Mouse (Mus musculus) urinary bladder, adult 2 months (tissue): ENCODE data around the gene Nup62. TPM values are rescaled to one million over a fixed set of nuclear protein-coding genes. Genes with fewer than 3 reads are reported as not detected.
"Not testable (repeated sequence)": the region's sequence is repeated elsewhere in the genome, so short reads cannot be mapped to it uniquely, and the experiment has no call there.

Source experiments
- DNase-seq: peaks from one replicate; pipeline ENCODE4 v3.0.0; 2022; ENCODE audit warnings: low spot score
- polyA plus RNA-seq: library from polyadenylated mRNA; depleted of rRNA; stranded (reverse); fragments of >200 nt; gene quantifications from 2 replicates; pipeline ENCODE4 v1.2.3, GENCODE M21; 2012; rRNA removed

The Nup62 gene
- polyA plus RNA-seq, 1 experiment = 34.7 TPM

DNA sequence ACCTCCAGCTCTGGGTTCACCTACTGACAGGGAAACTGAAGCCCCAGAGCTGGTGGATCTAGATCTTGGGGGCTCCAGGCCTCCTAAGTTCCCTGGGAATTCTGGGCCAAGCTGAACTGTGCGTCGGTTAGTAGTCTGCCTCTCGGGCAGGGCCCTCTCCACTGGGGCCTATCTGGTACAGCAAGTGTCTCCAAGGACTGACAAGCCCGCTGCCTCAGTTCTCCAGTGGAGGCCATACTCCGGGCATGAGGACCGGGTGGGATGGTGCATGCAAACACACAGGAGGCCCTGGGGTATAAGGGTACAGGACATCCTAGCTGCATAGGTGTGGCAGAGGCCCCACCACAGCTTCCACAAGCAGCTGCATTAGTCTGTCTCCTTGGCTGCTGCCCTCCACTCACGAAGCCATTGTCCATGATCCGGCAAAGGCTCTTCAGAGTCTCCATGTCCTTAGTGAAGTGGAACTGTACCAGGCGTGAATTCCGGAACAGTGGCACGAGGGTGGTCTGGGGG lies 48.1 kb downstream of the Nup62 start:
- no peak for DNase-seq

DNA sequence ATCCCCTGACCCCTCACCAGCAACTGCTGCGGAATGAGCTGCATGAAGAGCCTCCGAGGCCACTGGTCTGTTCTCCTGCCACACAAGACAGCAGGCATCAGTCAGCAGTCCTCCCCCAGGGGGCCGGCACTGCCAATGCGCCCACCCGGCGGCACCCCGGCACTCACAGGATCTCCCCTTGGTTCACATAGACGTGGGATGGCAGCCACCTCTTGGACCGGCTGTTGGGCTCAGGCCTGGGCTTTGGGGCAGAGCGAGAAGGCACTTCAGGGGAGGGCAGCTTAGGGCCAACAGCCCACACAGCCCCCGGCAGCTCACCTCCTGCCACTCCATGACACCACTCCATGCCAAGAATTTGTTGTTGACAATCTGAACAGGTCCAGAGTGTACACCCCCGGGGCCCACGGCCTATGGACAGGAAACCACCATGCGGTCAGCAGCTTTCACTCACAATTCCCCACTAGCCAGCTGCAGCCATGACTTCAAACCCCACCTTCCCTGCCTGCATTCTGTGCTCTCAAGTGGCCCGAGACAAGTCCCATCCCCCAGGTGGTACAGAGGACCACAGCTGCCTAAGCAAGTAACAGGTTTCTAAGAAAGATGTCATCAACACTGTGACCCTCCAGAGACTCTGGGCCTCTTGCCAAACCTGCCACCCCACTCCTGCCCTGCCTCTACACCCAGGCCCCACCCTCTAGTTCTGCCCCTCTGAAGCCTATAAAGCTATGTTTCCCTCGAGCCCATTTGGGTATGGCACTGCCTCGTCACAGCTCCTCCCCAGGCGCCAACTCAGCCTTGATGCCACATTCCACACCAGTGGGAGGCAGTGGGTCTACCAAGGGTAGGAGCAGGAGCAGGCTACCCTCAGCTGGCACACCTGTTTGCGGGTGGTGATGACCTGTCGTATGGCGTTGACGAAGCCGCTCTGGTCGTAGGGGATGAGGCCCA lies 49.0 kb downstream of the Nup62 start:
- DNase-seq = no peak

DNA sequence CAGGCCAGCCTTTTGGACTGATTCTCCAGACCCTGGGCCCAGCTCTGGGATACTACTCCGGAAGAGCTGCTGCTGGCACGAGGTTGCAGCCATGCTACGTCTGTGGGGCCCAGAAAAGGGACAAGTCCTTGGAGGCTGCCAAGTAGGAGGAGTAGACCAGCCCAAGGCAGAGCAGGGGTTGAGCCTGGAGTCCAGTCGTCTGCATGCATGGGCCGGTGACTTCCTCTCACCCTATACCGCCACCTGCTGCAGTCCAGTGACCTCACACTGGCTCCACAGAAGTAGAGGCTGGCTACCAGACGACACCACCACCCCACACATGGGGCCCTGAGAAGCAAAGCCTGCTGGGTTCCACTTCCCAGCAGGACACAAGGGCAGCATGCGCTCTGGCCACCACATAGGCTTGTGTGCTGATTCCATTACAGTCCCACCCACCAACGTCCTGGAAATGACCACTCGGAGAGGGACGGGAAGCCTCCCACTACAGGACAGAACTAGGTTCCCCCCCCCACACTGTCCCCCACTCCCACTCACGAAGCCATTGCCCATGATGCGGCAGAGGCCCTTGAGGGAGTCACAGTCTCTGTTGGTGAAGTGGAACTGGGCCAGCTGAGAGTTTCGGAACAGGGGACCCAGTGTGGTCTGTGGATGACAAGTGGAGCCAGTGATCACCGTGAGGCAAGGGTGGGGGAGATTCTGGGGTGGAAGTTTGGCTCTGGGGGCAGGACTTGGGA lies 50.6 kb downstream of the Nup62 start:
- no peak for DNase-seq

GRCm38 (mm10) chr7:44867010-44867702 lies 51.3 kb downstream of the Nup62 start:
- DNase-seq = no peak

DNA sequence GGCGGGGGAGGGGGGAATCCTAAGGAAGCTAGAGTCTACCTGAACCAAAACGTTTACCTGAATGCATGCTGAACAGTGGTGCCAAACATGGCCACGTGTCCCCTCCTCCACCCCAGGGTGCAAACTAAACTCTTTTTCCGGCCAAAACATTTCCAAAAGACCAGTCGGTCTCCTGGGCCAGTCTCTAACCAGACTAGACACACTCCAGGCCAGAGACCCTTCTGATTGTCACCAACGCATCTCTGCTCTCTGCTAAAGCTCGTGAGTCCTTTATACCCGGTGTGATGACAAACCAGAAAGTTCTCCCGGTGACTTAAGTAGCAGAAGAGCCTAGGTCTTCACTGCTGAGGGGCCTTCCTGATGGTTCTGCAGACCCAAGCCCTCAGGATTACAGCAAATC lies 51.9 kb downstream of the Nup62 start:
- no peak for DNase-seq

DNA sequence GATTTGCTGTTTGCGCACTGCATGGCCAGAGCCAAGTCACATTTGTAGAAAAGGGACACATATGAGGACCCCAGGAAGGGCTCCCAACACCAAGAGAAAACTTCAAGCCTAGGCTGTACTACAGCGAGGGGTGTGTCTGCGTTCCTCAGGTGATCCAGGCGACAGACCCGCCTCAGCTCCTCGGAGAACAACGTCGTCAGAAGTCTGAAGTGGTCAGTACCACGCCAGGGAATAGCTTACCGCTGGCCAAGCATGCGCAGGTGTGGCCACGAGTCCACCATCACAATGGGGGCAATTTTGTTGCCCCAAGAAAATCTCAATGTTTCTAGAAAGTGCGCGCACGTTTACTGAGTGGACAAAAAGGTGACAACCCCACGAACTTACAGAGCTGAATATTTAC lies 52.6 kb downstream of the Nup62 start:
- no peak for DNase-seq

- peak; percentile 77 for DNase-seq
These were observed 53.2 kb downstream of the Nup62 start for GRCm38 (mm10) chr7:44868919-44869696.

GRCm38 (mm10) chr7:44869697-44870528 lies 54.0 kb downstream of the Nup62 start, which contains the start of gene Ptov1:
Gene Ptov1 (minus strand): TSS chr7:44869788.
- DNase-seq = peak; percentile 73

GRCm38 (mm10) chr7:44870614-44871013 lies 54.7 kb downstream of the Nup62 start:
- no peak for DNase-seq

DNA sequence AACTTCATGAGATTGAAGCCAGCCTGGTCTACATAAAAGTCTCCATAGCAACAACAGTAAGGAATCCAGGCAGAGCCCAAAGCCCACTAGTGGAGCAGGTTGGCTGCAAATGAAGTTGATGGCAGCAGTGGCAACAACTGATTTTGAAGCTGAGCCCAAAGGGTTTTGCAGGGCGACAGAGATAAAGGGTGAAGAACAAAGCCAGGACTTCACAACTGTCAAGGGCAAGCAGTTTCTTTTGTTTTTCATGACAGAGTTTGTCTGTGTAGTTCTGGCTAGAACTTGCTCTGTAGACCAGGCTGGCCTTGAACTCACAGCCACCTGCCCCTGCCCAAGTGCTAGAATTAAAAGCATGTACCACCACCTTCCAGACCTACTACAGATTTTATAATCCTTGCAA lies 55.3 kb downstream of the Nup62 start:
- DNase-seq = no peak

DNA sequence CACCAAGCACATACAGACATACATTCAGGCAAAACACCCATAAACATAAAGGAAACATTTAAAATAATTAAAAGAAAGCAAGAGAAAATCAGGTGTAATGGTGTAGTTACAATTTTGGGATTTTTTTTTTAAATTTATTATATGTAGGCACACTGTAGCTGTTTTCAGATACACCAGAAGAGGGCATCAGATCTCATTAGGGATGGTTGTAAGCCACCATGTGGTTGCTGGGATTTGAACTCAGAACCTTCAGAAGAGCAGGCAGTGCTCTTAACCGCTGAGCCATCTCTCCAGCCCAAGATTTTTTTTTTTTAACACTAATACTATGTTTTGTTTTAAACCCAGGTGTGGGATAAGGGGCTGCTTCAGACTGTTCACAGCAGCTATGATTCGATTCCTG lies 55.9 kb downstream of the Nup62 start:
- not testable (repeated sequence) for DNase-seq

- DNase-seq = no peak
These were observed 61.9 kb downstream of the Nup62 start for GRCm38 (mm10) chr7:44877833-44878232.

Other genes starting within 250 kb of the Nup62 start
- 5.3 TPM in 2 replicates for gene Napsa, start 243.7 kb upstream of the Nup62 start, polyA plus RNA-seq
- 0.43 and 1.1 TPM in 2 replicates for gene Kcnc3, start 225.4 kb upstream of the Nup62 start, polyA plus RNA-seq
- gene Myh14, start 145.2 kb upstream of the Nup62 start, polyA plus RNA-seq = 8.7 and 16.9 TPM in 2 replicates
- gene Izumo2, start 107.3 kb upstream of the Nup62 start, polyA plus RNA-seq = not detected in 2 replicates
- 29.9 and 36.3 TPM in 2 replicates for gene Vrk3, start 67.7 kb upstream of the Nup62 start, polyA plus RNA-seq
- gene Zfp473, start 65.0 kb upstream of the Nup62 start, polyA plus RNA-seq = 0.32 and 0.41 TPM in 2 replicates
- 1.7 and 2.5 TPM in 2 replicates for gene Il4i1, start 299 bp downstream of the Nup62 start, polyA plus RNA-seq
- gene Atf5, start 570 bp downstream of the Nup62 start, polyA plus RNA-seq = 43.4 and 63.6 TPM in 2 replicates
- gene Akt1s1, start 32.9 kb downstream of the Nup62 start, polyA plus RNA-seq = 93.8 and 99.5 TPM in 2 replicates
- 67.3 and 68.9 TPM in 2 replicates for gene Tbc1d17, start 33.0 kb downstream of the Nup62 start, polyA plus RNA-seq
- gene Pnkp, start 41.1 kb downstream of the Nup62 start, polyA plus RNA-seq = 23.4 and 24.1 TPM in 2 replicates
- gene Ptov1, start 53.7 kb downstream of the Nup62 start, polyA plus RNA-seq = 176 and 195 TPM in 2 replicates
- 57.8 and 66.1 TPM in 2 replicates for gene Med25, start 76.6 kb downstream of the Nup62 start, polyA plus RNA-seq
- gene Fuz, start 80.0 kb downstream of the Nup62 start, polyA plus RNA-seq = 47.7 and 53.9 TPM in 2 replicates
- gene Ap2a1, start 113.4 kb downstream of the Nup62 start, polyA plus RNA-seq = 74.2 and 77.7 TPM in 2 replicates
- 0.03 and 0.08 TPM in 2 replicates for gene Tsks, start 127.1 kb downstream of the Nup62 start, polyA plus RNA-seq
- 26.1 and 26.8 TPM in 2 replicates for gene Cpt1c, start 158.8 kb downstream of the Nup62 start, polyA plus RNA-seq
- 183 and 244 TPM in 2 replicates for gene Prmt1, start 170.5 kb downstream of the Nup62 start, polyA plus RNA-seq
- 133 and 171 TPM in 2 replicates for gene Irf3, start 181.6 kb downstream of the Nup62 start, polyA plus RNA-seq
- 28.6 and 34.8 TPM in 2 replicates for gene Bcl2l12, start 182.6 kb downstream of the Nup62 start, polyA plus RNA-seq
- 58.4 and 63.5 TPM in 2 replicates for gene Scaf1, start 200.3 kb downstream of the Nup62 start, polyA plus RNA-seq
- 383 and 414 TPM in 2 replicates for gene Rras, start 201.9 kb downstream of the Nup62 start, polyA plus RNA-seq
- 5.1 and 18.2 TPM in 2 replicates for gene Prr12, start 236.8 kb downstream of the Nup62 start, polyA plus RNA-seq
- gene Nosip, start 246.3 kb downstream of the Nup62 start, polyA plus RNA-seq = 59.9 and 69.6 TPM in 2 replicates
- 37.6 and 46.5 TPM in 2 replicates for gene Prrg2, start 246.6 kb downstream of the Nup62 start, polyA plus RNA-seq